Mouse (Mus musculus): ENCODE results near the gene Odf2.
"Not testable (repeated sequence)": the region's sequence is repeated elsewhere in the genome, so short reads cannot be mapped to it uniquely, and the experiment has no call there.

Gene Odf2

DNA sequence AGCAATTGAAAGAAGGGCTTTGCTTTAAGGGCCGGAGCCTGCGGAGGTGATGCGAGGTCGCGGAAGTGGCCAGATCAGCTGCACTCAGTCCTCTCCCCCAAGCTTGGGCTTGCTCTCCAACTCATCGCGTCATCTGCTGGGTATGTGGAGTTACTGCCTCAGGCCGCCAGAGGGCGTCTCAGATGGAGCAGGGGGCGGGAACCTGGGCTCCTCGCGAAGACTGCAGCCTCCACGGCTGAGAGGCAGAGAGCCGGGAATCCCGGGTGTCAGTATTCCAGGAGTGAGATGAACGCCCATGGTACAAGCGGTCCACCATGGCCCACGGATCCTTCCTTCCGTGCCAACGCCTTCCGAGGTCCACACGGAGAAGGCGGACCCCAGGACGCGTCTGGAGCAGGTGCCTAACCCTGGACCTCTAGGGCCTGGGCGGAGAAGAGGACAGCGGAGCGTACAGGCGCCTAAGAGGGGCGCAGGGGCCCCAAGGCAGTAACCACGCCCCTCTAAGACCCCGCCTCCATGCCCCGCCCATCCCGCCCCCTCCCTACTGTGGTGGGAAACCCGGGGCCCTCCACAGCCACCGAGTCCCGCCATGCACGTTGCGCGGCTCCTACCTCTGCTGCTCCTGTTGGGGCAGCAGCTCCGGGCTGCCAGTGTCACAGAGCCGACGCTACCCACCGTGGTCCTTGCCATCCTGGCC lies 19.9 kb upstream of the Odf2 start, which contains the start of gene Cercam:
Gene Cercam, plus strand, starts transcription at position 216 of the 697 bp plus-strand sequence.
- CTCF ChIA-PET = interaction anchor here (0.6 kb wide), 3 partner anchors 23 to 35 kb away, joined by 4 read pairs; no protein-coding TSS in a partner anchor

DNA sequence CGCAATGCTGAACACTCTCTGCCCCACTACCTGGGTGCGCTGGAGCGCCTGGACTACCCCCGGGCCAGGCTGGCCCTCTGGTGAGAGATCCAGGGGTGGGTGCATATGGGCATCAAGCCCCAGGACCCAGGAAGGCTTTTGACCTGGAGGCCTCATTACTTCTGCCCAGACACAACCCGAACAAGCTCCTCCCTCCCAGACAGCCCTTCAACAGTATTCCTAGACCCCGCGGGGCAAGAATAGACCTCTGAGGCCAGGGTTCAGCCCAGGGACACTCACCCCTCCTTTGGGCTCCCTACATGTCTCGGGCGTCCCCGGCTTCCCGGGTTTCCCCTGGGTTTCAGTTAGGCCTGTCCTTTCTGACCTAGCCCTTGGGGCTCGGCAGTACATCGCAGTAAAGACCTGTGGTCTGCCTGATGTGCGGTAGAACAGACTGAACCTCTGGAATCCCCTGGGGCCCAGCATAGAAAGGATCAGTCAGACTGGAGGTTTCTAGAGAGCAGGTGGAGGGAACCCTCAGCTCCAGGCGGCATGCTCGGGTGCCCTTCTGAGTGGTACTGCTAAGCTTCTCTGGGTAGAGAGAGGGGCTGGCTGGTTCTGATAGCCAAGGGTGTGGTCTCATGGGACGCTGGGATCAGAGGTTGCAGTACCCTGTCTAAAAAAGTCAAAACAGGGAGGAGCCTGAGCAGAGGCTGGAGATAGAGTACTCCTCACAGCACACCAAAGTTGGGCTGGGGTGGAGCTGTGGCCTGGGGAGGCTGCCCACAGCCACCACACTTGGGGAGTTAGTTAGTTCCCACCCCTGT lies 19.2 kb upstream of the Odf2 start:
- CTCF ChIA-PET = interaction anchor here (0.6 kb wide), 1 partner anchor 22 kb away, joined by 4 read pairs; no protein-coding TSS in a partner anchor

GRCm38 (mm10) chr2:29872581-29873295 lies 16.3 kb upstream of the Odf2 start:
- CTCF ChIA-PET = no interaction called here

- CTCF ChIA-PET = no interaction called here
Measured at GRCm38 (mm10) chr2:29873801-29874200, 15.2 kb upstream of the Odf2 start.

- CTCF ChIA-PET = no interaction called here
Measured at GRCm38 (mm10) chr2:29878061-29878460, 11.0 kb upstream of the Odf2 start.

- CTCF ChIA-PET = interaction anchor here (0.7 kb wide), 1 partner anchor 679 kb away, joined by 3 read pairs; no protein-coding TSS in a partner anchor
Measured at GRCm38 (mm10) chr2:29879191-29879590, 9.8 kb upstream of the Odf2 start.

GRCm38 (mm10) chr2:29879964-29880830 lies 8.8 kb upstream of the Odf2 start:
- CTCF ChIA-PET = interaction anchor here (0.7 kb wide), 1 partner anchor 95 kb away, joined by 3 read pairs; no protein-coding TSS in a partner anchor

DNA sequence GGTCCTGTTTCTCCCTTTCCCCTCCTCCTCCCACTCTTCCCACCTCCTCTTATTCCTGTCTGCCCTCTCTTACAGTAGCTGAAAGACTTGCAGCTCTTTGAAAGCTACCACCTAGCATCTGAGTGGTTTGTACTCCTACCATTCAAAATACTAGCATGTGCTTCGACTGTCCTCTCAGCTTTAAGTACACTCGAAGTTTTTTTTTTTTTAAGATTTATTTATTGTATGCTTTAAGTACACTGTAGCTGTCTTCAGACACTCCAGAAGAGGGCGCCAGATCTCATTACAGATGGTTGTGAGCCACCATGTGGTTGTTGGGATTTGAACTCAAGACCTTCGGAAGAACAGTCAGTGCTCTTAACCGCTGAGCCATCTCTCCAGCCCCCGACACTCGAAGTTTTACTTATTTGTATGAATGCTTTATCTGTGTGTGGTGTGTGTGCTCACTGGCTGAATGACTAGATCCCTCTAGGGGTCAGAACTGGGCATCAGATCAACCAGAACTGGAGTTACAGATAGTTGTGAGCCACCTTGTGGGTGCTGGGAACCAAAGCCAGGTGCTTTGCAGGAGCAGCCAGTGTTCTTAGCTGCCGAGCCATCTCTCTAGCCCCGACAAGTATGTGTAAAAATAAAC lies 2.2 kb upstream of the Odf2 start:
- CTCF ChIA-PET = interaction anchor here (0.6 kb wide), 1 partner anchor 81 kb away, joined by 6 read pairs; no protein-coding TSS in a partner anchor

- CTCF ChIA-PET = no interaction called here
Measured at GRCm38 (mm10) chr2:29889991-29890833, 1.2 kb downstream of the Odf2 start.

DNA sequence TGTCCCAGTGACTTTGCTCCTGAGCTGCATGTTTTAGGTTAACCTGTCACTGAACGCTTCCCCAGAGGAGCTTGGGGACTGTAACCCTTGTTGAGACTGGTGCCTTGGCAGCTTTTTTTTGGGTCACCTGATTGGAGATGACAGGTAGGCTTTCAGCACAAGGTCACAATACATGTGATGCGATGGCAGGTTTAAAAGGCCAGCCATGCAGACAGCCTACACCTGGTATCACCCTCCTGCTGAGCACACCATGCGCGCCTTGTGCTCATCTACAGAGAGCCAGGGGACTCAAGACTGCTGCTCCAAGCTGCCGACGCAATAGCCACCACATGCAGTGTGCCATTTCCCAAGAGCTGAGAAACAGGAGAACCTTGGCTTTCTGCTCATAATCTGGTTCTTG lies 2.8 kb downstream of the Odf2 start:
- CTCF ChIA-PET = interaction anchor here (0.5 kb wide), 1 partner anchor 22 kb away, joined by 4 read pairs; no protein-coding TSS in a partner anchor

GRCm38 (mm10) chr2:29896071-29896470 lies 7.0 kb downstream of the Odf2 start:
- CTCF ChIA-PET = no interaction called here

- CTCF ChIA-PET = no interaction called here
Measured at GRCm38 (mm10) chr2:29897366-29897765, 8.3 kb downstream of the Odf2 start.

GRCm38 (mm10) chr2:29898081-29898480 lies 9.1 kb downstream of the Odf2 start:
- CTCF ChIA-PET = no interaction called here

DNA sequence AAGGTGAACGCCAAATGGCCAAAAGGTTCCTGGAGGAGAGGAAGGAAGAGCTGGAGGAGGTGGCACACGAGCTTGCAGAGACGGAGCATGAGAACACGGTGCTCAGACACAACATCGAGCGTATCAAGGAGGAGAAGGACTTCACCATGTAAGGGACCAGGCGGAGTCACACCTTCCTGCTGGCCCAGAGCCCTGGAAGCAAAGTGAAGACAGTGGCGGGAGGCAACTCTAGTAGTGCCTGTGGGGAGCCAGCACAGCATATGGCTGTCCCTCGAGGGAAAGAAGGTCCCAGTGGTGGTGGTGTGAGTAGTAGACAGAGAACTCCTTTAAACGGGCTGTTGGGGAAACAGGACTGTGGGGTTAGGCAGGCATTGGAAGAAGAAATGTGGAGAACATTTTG lies 13.2 kb downstream of the Odf2 start:
- CTCF ChIA-PET = no interaction called here

DNA sequence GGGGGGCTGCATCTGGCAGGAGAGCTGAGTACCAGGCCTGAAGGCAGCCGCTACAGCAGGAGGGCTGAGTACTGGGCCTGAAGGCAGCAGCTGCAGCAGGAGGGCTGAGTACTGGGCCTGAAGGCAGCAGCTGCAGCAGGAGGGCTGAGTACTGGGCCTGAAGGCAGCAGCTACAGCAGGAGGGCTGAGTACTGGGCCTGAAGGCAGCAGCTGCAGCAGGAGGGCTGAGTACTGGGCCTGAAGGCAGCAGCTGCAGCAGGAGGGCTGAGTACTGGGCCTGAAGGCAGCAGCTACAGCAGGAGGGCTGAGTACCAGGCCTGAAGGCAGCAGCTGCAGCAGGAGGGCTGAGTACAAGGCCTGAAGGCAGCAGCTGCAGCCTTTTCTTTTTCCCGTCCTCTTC lies 19.1 kb downstream of the Odf2 start:
- CTCF ChIA-PET = not testable (repeated sequence)

DNA sequence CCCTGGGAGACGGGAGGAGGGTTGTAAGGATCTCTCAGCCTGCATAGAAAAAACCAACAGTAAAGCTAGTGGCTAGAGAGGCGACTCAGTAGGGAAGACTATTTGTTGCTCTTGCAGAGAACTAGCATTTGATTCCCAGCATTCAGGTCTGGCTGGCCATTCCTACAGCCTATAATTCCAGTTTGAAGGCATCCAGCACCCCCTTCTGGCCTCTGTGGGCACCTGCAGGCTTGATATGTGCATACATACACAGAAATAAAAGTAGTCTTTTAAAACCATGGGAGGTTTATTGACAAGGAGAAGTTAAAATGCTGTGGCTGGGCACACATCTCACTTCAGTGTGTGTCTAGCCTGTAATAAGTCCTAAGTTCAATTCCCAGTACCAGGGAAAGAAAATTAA lies 21.0 kb downstream of the Odf2 start:
- CTCF ChIA-PET = interaction anchor here (0.6 kb wide), 2 partner anchors 94 to 760 kb away, joined by 3 to 8 read pairs; no protein-coding TSS in a partner anchor

- CTCF ChIA-PET = interaction anchor here (1.2 kb wide), 1 partner anchor 44 kb away, joined by 3 read pairs; no protein-coding TSS in a partner anchor
Measured at GRCm38 (mm10) chr2:29917621-29918020, 28.6 kb downstream of the Odf2 start.

DNA sequence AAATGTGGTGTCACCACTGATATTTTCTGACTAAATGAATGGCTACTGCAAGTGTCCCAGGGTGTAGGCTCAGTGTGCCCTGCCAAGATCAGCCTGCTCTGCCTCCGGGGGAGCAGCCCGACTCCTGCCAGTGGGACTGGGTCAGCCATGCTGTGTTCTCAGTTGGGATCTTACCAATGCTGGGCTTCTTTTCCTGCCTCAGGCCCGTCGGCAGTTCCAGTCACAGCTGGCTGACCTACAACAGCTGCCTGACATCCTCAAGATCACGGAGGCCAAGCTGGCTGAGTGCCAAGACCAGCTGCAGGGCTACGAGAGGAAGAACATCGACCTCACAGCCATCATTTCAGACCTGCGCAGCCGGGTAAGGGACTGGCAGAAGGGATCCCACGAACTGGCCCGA lies 33.0 kb downstream of the Odf2 start:
- CTCF ChIA-PET = interaction anchor here (0.6 kb wide), 1 partner anchor 285 kb away, joined by 4 read pairs; no protein-coding TSS in a partner anchor

DNA sequence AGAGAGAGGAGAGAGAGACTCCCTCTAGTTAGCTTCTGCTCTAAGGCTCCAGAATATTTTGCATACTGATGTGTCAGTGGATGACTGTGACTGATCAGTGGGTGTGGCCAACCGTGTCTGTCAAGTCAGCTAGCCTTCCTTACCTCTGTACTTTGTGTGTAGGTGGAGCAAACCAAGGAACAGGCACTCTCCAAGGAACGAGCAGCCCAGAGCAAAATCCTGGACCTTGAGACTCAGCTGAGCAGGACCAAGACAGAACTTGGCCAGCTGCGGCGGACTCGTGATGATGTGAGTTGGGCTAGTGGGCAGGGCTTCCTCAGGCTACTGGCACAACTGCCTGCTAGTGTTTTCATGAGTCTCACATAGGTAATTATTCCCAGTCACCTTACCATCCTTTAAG lies 37.5 kb downstream of the Odf2 start:
- CTCF ChIA-PET = no interaction called here

DNA sequence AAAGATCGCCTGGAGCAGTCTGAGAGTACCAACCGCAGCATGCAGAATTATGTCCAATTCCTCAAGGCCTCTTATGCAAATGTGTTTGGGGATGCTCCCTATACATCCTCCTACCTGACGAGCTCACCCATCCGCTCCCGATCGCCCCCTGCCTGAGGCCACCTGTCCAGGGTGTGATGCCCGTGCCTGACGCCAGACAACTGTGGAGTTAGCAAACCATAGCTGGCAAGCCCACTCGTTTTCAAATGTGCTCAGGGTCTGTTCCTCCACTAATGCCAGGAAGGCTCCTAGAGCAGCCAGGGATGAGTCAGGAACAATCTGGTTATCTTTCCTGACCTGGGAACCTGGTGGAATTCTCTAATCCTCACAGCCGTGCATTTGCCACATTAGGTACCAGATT lies 41.5 kb downstream of the Odf2 start:
- CTCF ChIA-PET = no interaction called here
